Mouse (Mus musculus) forebrain, embryonic 12.5 days (tissue): ENCODE measurements at regions not wholly inside any gene's neighbourhood (a gene's known extent, or its start where the extent isn't known, plus 50 kb on each side); places are given as distances from the start of the nearest gene placed in this dataset.
A peak's percentile ranks its signal among the peaks of the same experiment; 100 is the strongest.

Source experiments
- ATAC-seq: fragments of 200-750 bp; cut with Nextera tagmentation; 2 replicates; pipeline ENCODE4 v1.8.0; 2017; ENCODE audit warnings: moderate TSS enrichment; ENCODE audit not compliant: low FRiP score
- H3K27ac ChIP-seq: fragments of 300-500 bp; sonication (generic); 2 replicates; pipeline ENCODE4 v1.5.1; 2016; ENCODE audit warnings: mild to moderate bottlenecking
- H3K27me3 ChIP-seq: fragments of 300-500 bp; sonication (generic); 2 replicates; pipeline ENCODE4 v1.6.1; 2016; ENCODE audit warnings: mild to moderate bottlenecking
- H3K36me3 ChIP-seq: fragments of 300-500 bp; sonication (generic); replicated peaks from 2 replicates; pipeline ENCODE4 v1.6.1; 2016; ENCODE audit warnings: mild to moderate bottlenecking
- H3K4me1 ChIP-seq: fragments of 300-500 bp; sonication (generic); 2 replicates; pipeline ENCODE4 v1.6.1; 2016
- H3K4me2 ChIP-seq: fragments of 300-500 bp; sonication (generic); 2 replicates; pipeline ENCODE4 v1.6.1; 2016; ENCODE audit warnings: mild to moderate bottlenecking, moderate library complexity
- H3K4me3 ChIP-seq: fragments of 300-500 bp; sonication (generic); replicated peaks from 2 replicates; pipeline ENCODE4 v1.5.1; 2016; ENCODE audit warnings: mild to moderate bottlenecking
- H3K9ac ChIP-seq: fragments of 300-500 bp; sonication (generic); 2 replicates; pipeline ENCODE4 v1.6.1; 2016; ENCODE audit warnings: mild to moderate bottlenecking
- H3K9me3 ChIP-seq: fragments of 300-500 bp; sonication (generic); 2 replicates; pipeline ENCODE4 v1.6.1; 2016
- WGBS: fragments of 180-500 bp; shearing (Covaris S2); methylation state at CpG from one replicate; pipeline ENCODE4 v1.1.7; 2016; 5-methylcytosine and 5-hydroxymethylcytosine counted together

- Histone ChIP-seq H3K9me3 (no peaks in the 10 kb centered on the region), H3K9ac (no peak overlapping the region), H3K4me3 (no peak overlapping the region), H3K4me2 (no peak overlapping the region), H3K27me3 (no peaks in the 10 kb centered on the region), H3K4me1 (no peaks in the 10 kb centered on the region), H3K36me3 (no peaks in the 10 kb centered on the region), H3K27ac (no peak overlapping the region)
- WGBS, result 24% methylated on average over 4 of the region's 4 CpGs
- ATAC-seq, result peak; percentile 36; the same call in 1 of the 2 replicates
These were observed 423.1 kb upstream of the Smarca2 start for GRCm38 (mm10) chr19:26181774-26182173.

GRCm38 (mm10) chr19:26185012-26185411 lies 419.8 kb upstream of the Smarca2 start:
- ATAC-seq, result no peak
- Histone ChIP-seq H3K36me3 (no peaks in the 10 kb centered on the region), H3K9ac (no peak overlapping the region), H3K27me3 (no peaks in the 10 kb centered on the region), H3K4me3 (no peak overlapping the region), H3K4me1 (no peaks in the 10 kb centered on the region), H3K27ac (no peak overlapping the region), H3K9me3 (no peaks in the 10 kb centered on the region), H3K4me2 (no peak overlapping the region)
- WGBS, result 81% methylated on average over 7 of the region's 7 CpGs

DNA sequence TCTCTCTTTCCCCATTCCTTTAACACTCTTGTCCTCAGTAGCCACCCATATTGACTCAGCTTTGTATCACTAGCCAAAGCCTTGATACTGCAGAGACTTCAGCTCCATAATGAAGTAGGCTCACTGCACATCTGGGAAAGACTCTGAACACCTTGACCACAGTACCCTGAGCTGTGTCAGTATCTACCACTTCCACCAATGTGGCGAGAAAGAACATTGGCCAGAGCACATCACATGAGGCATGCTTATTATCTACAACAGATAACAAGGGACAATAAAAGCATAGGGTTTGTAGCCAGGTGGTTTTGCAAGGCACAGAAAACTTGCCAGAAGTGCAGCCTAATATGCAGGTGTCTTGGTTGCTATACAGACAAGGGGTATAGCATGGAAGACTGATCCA lies 414.0 kb upstream of the Smarca2 start:
- 83% methylated on average over 1 of the region's 1 CpGs for WGBS
- Histone ChIP-seq H3K27ac (no peak overlapping the region), H3K27me3 (no peaks in the 10 kb centered on the region), H3K9ac (no peak overlapping the region), H3K4me3 (no peak overlapping the region), H3K9me3 (no peaks in the 10 kb centered on the region), H3K4me2 (no peak overlapping the region), H3K36me3 (no peaks in the 10 kb centered on the region), H3K4me1 (no peaks in the 10 kb centered on the region)
- no peak for ATAC-seq

DNA sequence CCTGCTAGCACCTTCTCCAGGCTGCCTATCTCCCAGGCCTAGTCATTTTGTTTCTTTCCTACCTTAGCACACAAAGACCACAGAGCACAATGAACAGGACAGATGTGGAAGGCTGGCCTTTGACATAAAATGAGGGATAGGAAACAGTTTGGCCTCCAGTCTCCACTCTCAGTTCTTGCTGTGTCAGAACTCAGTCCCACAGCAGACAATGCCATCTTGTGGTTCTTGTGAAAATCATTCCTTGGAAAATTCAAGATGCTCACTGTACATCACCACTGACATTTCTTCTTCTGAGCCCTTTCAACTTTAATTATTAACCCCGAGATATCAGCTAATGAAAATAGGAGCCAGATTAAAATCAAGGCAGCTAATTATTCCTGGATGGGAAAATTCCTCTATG lies 411.2 kb upstream of the Smarca2 start:
- no peak for ATAC-seq
- no peak overlapping the region for H3K9ac ChIP-seq
- WGBS, result 73% methylated on average over 1 of the region's 1 CpGs
- H3K27me3 ChIP-seq, result no peaks in the 10 kb centered on the region
- H3K36me3 ChIP-seq, result no peaks in the 10 kb centered on the region
- no peaks in the 10 kb centered on the region for H3K9me3 ChIP-seq
- H3K27ac ChIP-seq, result no peak overlapping the region
- H3K4me3 ChIP-seq, result no peak overlapping the region
- no peak overlapping the region for H3K4me2 ChIP-seq
- no peaks in the 10 kb centered on the region for H3K4me1 ChIP-seq

- H3K4me1 ChIP-seq, result no peaks in the 10 kb centered on the region
- WGBS, result 45% methylated on average over 1 of the region's 1 CpGs
- no peak for ATAC-seq
These were observed 396.1 kb upstream of the Smarca2 start for GRCm38 (mm10) chr19:26208760-26209159.

DNA sequence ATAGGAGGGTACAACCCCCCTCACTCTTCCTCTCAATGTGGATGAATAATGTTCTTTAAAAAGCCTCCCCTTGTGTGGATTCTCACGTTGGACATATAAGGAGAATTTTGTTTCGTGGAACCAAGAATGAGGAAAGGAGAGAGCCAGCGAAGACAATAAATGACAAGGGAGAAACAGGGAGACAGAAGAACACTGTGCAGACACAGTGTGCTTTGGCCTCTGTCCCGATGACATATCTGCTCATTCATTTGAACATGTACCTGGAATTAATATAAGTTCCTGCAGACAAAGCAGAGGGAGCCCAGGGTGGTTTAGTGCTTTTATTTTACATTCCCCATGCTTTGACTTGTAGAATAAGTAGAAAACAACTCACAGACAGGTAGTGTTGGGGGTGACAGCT lies 370.3 kb upstream of the Smarca2 start:
- Histone ChIP-seq H3K9me3 (no peaks in the 10 kb centered on the region), H3K27me3 (no peaks in the 10 kb centered on the region), H3K4me1 (peaks cover 8% of the 10 kb centered on the region), H3K9ac (no peak overlapping the region), H3K27ac (no peak overlapping the region), H3K4me2 (no peak overlapping the region), H3K36me3 (no peaks in the 10 kb centered on the region), H3K4me3 (no peak overlapping the region)
- 56% methylated on average over 4 of the region's 4 CpGs for WGBS
- no peak for ATAC-seq

More at GRCm38 (mm10) chr19:26208760-26209159, 396.1 kb upstream of the Smarca2 start:
- Histone ChIP-seq H3K27ac (no peak overlapping the region), H3K9me3 (no peaks in the 10 kb centered on the region), H3K9ac (no peak overlapping the region), H3K4me2 (no peak overlapping the region), H3K27me3 (no peaks in the 10 kb centered on the region), H3K36me3 (no peaks in the 10 kb centered on the region), H3K4me3 (no peak overlapping the region)

GRCm38 (mm10) chr19:26244067-26244466 lies 360.8 kb upstream of the Smarca2 start:
- Histone ChIP-seq H3K36me3 (no peaks in the 10 kb centered on the region), H3K4me3 (no peak overlapping the region), H3K27ac (no peak overlapping the region), H3K4me1 (no peaks in the 10 kb centered on the region), H3K9ac (no peak overlapping the region), H3K4me2 (no peak overlapping the region), H3K9me3 (no peaks in the 10 kb centered on the region), H3K27me3 (no peaks in the 10 kb centered on the region)
- ATAC-seq, result no peak
- 80% methylated on average over 6 of the region's 6 CpGs for WGBS

- no peaks in the 10 kb centered on the region for H3K27me3 ChIP-seq
- H3K4me3 ChIP-seq, result no peak overlapping the region
- H3K4me1 ChIP-seq, result no peaks in the 10 kb centered on the region
- H3K36me3 ChIP-seq, result no peaks in the 10 kb centered on the region
- H3K9ac ChIP-seq, result no peak overlapping the region
- no peaks in the 10 kb centered on the region for H3K9me3 ChIP-seq
- H3K4me2 ChIP-seq, result no peak overlapping the region
- no peak overlapping the region for H3K27ac ChIP-seq
- WGBS, result 88% methylated on average over 6 of the region's 6 CpGs
- no peak for ATAC-seq
These were observed 355.1 kb upstream of the Smarca2 start for GRCm38 (mm10) chr19:26249751-26250150.

DNA sequence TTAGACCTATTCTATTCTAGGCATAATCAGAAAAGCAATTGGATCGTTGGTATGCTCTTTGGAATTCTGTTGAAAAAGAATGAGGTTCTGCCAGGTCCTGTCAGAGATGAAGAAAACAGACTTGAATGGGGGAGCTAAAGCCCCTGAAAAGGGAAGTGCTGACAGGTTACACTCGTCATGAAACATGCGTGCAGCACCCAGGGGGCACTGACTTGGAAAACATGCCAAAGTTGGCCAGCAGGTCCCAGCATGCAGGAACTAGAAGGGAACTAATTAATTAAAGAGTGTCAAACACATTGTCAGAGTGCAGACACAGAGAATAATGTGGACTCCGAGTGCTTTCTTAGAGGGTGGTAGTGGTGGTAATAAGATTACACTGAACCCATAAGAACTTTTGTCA lies 346.2 kb upstream of the Smarca2 start:
- H3K4me3 ChIP-seq, result no peak overlapping the region
- no peaks in the 10 kb centered on the region for H3K27me3 ChIP-seq
- no peaks in the 10 kb centered on the region for H3K36me3 ChIP-seq
- no peak for ATAC-seq
- no peak overlapping the region for H3K27ac ChIP-seq
- no peak overlapping the region for H3K4me2 ChIP-seq
- H3K4me1 ChIP-seq, result no peaks in the 10 kb centered on the region; the same call in 1 of the 2 replicates
- WGBS, result 31% methylated on average over 4 of the region's 4 CpGs
- no peak overlapping the region for H3K9ac ChIP-seq
- H3K9me3 ChIP-seq, result no peaks in the 10 kb centered on the region

DNA sequence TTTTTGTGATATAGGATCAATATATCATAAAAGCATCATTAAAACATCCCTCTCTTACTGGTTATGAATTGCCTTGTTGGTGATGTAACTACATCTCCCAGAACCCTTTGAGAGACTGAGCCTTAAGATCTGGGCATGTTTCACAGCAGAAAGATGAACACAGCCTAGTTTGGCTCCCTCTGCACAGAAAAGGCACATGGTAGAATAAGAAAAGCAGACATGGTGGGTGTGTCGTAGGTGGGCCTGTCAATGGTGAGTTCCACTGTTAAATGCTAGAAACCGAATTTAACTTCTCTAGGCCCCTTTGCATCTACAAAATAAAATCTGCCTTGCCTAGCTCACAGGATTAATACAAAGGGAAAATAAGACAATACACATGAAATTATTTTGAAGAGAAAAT lies 343.3 kb upstream of the Smarca2 start:
- H3K27ac ChIP-seq, result no peak overlapping the region
- H3K4me2 ChIP-seq, result no peak overlapping the region
- no peaks in the 10 kb centered on the region; the same call in 1 of the 2 replicates for H3K4me1 ChIP-seq
- H3K4me3 ChIP-seq, result no peak overlapping the region
- WGBS, result 88% methylated on average over 2 of the region's 2 CpGs
- H3K27me3 ChIP-seq, result no peaks in the 10 kb centered on the region
- H3K36me3 ChIP-seq, result no peaks in the 10 kb centered on the region
- H3K9ac ChIP-seq, result no peak overlapping the region
- ATAC-seq, result no peak
- no peaks in the 10 kb centered on the region for H3K9me3 ChIP-seq

DNA sequence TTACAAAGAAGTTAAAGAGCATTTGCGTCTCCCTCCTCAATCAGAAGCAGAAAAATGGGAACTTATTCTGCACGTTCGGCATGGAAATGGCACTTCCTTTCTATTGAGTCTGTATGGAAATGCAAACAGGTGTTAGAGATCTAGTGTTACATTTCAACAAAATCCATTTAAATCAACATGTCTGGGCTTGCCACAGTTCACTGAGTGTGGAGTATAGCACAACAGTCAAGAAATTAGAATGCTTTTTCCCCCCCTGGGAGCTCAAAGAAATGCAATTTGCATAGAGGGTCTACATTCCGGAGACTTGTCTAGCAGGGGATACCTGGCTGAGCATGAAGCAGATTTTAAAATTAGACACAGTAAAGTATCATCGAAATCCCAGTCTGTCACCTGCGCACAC lies 308.5 kb upstream of the Smarca2 start:
- H3K27me3 ChIP-seq, result no peaks in the 10 kb centered on the region
- no peak for ATAC-seq
- H3K4me1 ChIP-seq, result no peaks in the 10 kb centered on the region
- no peak overlapping the region for H3K4me2 ChIP-seq
- no peak overlapping the region for H3K27ac ChIP-seq
- H3K9me3 ChIP-seq, result no peaks in the 10 kb centered on the region
- no peaks in the 10 kb centered on the region for H3K36me3 ChIP-seq
- WGBS, result 91% methylated on average over 6 of the region's 6 CpGs
- no peak overlapping the region for H3K4me3 ChIP-seq
- H3K9ac ChIP-seq, result no peak overlapping the region

DNA sequence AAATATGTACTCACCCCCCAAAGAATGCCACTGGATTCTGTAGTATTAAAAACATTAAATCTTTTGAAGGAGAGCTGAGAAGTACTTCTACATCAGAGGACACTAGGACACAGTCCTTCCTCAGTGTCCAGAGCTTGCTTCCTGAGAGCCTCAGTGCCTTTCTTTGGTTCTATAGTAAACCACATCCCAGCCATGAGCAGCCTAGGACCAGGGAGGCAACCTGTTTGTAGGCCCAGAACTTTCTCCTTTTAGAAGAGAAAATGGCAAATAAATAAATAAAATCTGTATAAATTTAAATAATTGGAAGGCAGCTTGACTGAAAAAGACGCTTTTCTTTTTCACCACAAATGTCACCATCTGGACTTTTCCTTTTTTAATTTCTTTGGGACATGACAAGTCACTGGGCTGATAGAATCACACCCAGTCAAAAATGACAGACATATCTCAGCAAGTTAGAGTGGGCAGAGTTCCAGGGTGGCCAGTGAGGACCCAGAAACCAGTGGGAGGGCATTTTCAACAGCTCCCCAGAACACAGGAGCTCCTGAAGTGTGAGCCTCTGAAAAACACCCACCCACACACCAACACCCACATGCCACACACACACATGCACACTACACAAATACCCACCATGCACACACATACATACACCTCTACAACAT lies 296.2 kb upstream of the Smarca2 start:
- Histone ChIP-seq H3K4me1 (no peaks in the 10 kb centered on the region), H3K36me3 (no peaks in the 10 kb centered on the region), H3K4me2 (no peak overlapping the region), H3K9ac (no peak overlapping the region), H3K27ac (no peak overlapping the region), H3K9me3 (no peaks in the 10 kb centered on the region), H3K27me3 (no peaks in the 10 kb centered on the region), H3K4me3 (no peak overlapping the region)
- 96% methylated on average over 1 of the region's 1 CpGs for whole genome bisulfite sequencing
- ATAC-seq, result no peak

DNA sequence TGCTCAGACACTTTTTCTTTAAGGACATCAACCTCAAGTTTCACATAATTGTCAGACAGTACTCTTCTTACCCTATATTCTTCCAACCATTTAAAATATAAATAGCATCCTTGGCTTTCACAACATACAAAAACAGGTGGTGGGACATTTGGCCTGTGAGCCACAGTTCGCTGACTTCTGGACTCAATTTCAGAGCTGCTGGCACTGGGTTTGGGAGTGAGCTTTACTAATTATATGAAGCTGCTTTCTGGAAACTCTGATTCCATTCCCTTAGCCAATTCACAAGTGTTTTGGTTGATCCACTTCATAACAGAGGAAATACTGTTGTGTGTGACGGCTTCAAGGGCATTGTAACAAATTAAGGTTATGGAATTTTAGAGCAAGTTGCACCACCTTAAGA lies 285.9 kb upstream of the Smarca2 start:
- WGBS, result 82% methylated on average over 2 of the region's 2 CpGs
- Histone ChIP-seq H3K4me3 (no peak overlapping the region), H3K4me2 (no peak overlapping the region), H3K9ac (no peak overlapping the region), H3K9me3 (no peaks in the 10 kb centered on the region), H3K27me3 (no peaks in the 10 kb centered on the region), H3K4me1 (no peaks in the 10 kb centered on the region), H3K27ac (no peak overlapping the region), H3K36me3 (no peaks in the 10 kb centered on the region)
- ATAC-seq, result no peak
